Mouse (Mus musculus) CH12.LX (cell line): ENCODE results near the gene Man2a1. TPM values are rescaled to one million over a fixed set of nuclear protein-coding genes. Genes with fewer than 3 reads are reported as not detected.

Experiments used
- DNase-seq: peaks from one replicate; pipeline ENCODE4 v3.0.0-alpha.2; 2013; ENCODE audit errors: extremely low read depth
- H3K27ac ChIP-seq: 2 replicates; pipeline ENCODE4 v1.5.1; 2012; ENCODE audit warnings: low read depth, mild to moderate bottlenecking, control low read depth, moderate library complexity; ENCODE audit not compliant: insufficient read depth
- H3K27me3 ChIP-seq: replicated peaks from 2 replicates; pipeline ENCODE3; 2012; ENCODE audit warnings: inconsistent platforms
- H3K36me3 ChIP-seq, 2 experiments: replicated peaks in 1 of 2; 2 replicates each; pipeline versions ENCODE3 to v1.6.1; 2012; ENCODE audit warnings: inconsistent platforms in 1 of 2, low read length in 1 of 2, mild to moderate bottlenecking in 1 of 2, mixed read lengths in 1 of 2, moderate library complexity in 1 of 2; ENCODE audit not compliant: control insufficient read depth in 1 of 2, insufficient read depth in 1 of 2
- H3K4me1 ChIP-seq, 2 experiments: 2 replicates each; pipeline ENCODE4 v1.6.1; 2012; ENCODE audit warnings: inconsistent platforms in 1 of 2, moderate library complexity in 1 of 2; ENCODE audit not compliant: insufficient read depth in 2 of 2, control insufficient read depth in 1 of 2
- H3K4me2 ChIP-seq: 2 replicates; pipeline ENCODE4 v1.6.1; 2012; ENCODE audit warnings: low read depth, mild to moderate bottlenecking, control low read depth; ENCODE audit not compliant: poor library complexity, insufficient read depth, severe bottlenecking
- H3K4me3 ChIP-seq, 3 experiments: fragments of 150-350 bp in 1 of 3; sonication (generic) in 1 of 3; replicated peaks in 1 of 3; 2 replicates each; pipeline versions ENCODE3 to v1.5.1; 2011 to 2012; ENCODE audit warnings: low read depth in 2 of 3, low read length in 2 of 3, mild to moderate bottlenecking in 2 of 3, moderate library complexity in 2 of 3, control low read depth in 1 of 3, improper control_type of control experiment in 1 of 3, inconsistent platforms in 1 of 3, mixed read lengths in 1 of 3; ENCODE audit not compliant: poor library complexity in 1 of 3
- H3K79me2 ChIP-seq: replicated peaks from 2 replicates; pipeline ENCODE4 v1.6.1; 2012; ENCODE audit warnings: mild to moderate bottlenecking, moderate library complexity; ENCODE audit not compliant: control insufficient read depth, poor library complexity, insufficient read depth, severe bottlenecking; ENCODE audit errors: extremely low read depth
- H3K9ac ChIP-seq: 2 replicates; pipeline ENCODE4 v1.6.1; 2012; ENCODE audit warnings: low read depth, mild to moderate bottlenecking, control low read depth, moderate library complexity; ENCODE audit not compliant: insufficient read depth
- H3K9me3 ChIP-seq: replicated peaks from 2 replicates; pipeline ENCODE3; 2012; ENCODE audit warnings: low read length, inconsistent platforms, mixed read lengths
- CHD2 ChIP-seq: IDR thresholded peaks from 2 replicates; pipeline ENCODE4 v1.6.1; 2011; ENCODE audit warnings: low read length, improper control_type of control experiment
- CTCF ChIP-seq, 2 experiments: IDR thresholded peaks in 1 of 2; conservative IDR thresholded peaks in 1 of 2; 2 replicates each; pipeline ENCODE4 v1.5.1; 2011 to 2012; ENCODE audit warnings: low read depth in 2 of 2, low read length in 2 of 2, improper control_type of control experiment in 1 of 2, inconsistent platforms in 1 of 2, mild to moderate bottlenecking in 1 of 2, moderate library complexity in 1 of 2
- E2F4 ChIP-seq: IDR thresholded peaks from 2 replicates; pipeline ENCODE4 v1.6.1; 2011; ENCODE audit warnings: low read depth, low read length, improper control_type of control experiment; ENCODE audit not compliant: insufficient replicate concordance
- ELF1 ChIP-seq: IDR thresholded peaks from 2 replicates; pipeline ENCODE4 v1.6.1; 2014; ENCODE audit warnings: low read depth, mild to moderate bottlenecking, inconsistent platforms, low read length, improper control_type of control experiment
- GABPA ChIP-seq: IDR thresholded peaks from 2 replicates; pipeline ENCODE4 v1.6.1; 2012; ENCODE audit warnings: low read depth, low read length, improper control_type of control experiment, inconsistent platforms; ENCODE audit not compliant: insufficient replicate concordance
- IRF4 ChIP-seq: IDR thresholded peaks from 2 replicates; pipeline ENCODE4 v1.6.1; 2014; ENCODE audit warnings: low read depth, mild to moderate bottlenecking, inconsistent platforms, low read length, improper control_type of control experiment
- JUN ChIP-seq: IDR thresholded peaks from 2 replicates; pipeline ENCODE4 v1.6.1; 2011; ENCODE audit warnings: low read depth, mild to moderate bottlenecking, low read length, improper control_type of control experiment, moderate library complexity; ENCODE audit not compliant: insufficient read depth
- MAFK ChIP-seq: IDR thresholded peaks from 2 replicates; pipeline ENCODE4 v1.6.1; 2011; ENCODE audit warnings: low read length, improper control_type of control experiment; ENCODE audit not compliant: insufficient replicate concordance
- MAX ChIP-seq: IDR thresholded peaks from 2 replicates; pipeline ENCODE4 v1.6.1; 2011; ENCODE audit warnings: low read length, improper control_type of control experiment
- NELFE ChIP-seq: IDR thresholded peaks from 2 replicates; pipeline ENCODE4 v1.6.1; 2011; ENCODE audit warnings: low read depth, low read length, improper control_type of control experiment
- NRF1 ChIP-seq: IDR thresholded peaks from 2 replicates; pipeline ENCODE4 v1.6.1; 2014; ENCODE audit warnings: low read depth, mild to moderate bottlenecking, inconsistent platforms, low read length, improper control_type of control experiment, moderate library complexity
- PAX5 ChIP-seq: IDR thresholded peaks from 2 replicates; pipeline ENCODE4 v1.6.1; 2012; ENCODE audit warnings: low read length, inconsistent platforms, mixed read lengths
- POLR2A ChIP-seq: IDR thresholded peaks from 2 replicates; pipeline ENCODE4 v1.6.1; 2011; ENCODE audit warnings: low read depth, mild to moderate bottlenecking, improper control_type of control experiment, low read length
- RAD21 ChIP-seq: IDR thresholded peaks from 2 replicates; pipeline ENCODE4 v1.6.1; 2011; ENCODE audit warnings: low read depth, mild to moderate bottlenecking, low read length, improper control_type of control experiment, moderate library complexity
- TCF12 ChIP-seq: IDR thresholded peaks from 2 replicates; pipeline ENCODE4 v1.6.1; 2014; ENCODE audit warnings: low read depth, mild to moderate bottlenecking, inconsistent platforms, low read length, improper control_type of control experiment
- USF1 ChIP-seq: IDR thresholded peaks from 2 replicates; pipeline ENCODE4 v1.6.1; 2014; ENCODE audit warnings: low read depth, mild to moderate bottlenecking, inconsistent platforms, low read length, improper control_type of control experiment
- USF2 ChIP-seq: conservative IDR thresholded peaks from 2 replicates; pipeline ENCODE4 v1.6.1; 2011; ENCODE audit warnings: low read depth, low read length, improper control_type of control experiment
- ZKSCAN1 ChIP-seq: IDR thresholded peaks from 2 replicates; pipeline ENCODE4 v1.6.1; 2012; ENCODE audit warnings: low read depth, inconsistent platforms, low read length, improper control_type of control experiment, borderline replicate concordance
- dilution Hi-C: fragments of 300-500 bp; cut with MboI; formaldehyde crosslinking; loops from 2 replicates; pipeline ENCODE4 v1.14.3; 2020; ENCODE audit warnings: low sequenced_read_pairs; ENCODE audit not compliant: extremely low pct_unique_long_range_greater_than_20kb, extremely low pct_ligation_motif_present
- in situ Hi-C: fragments of 300-500 bp; cut with MboI; formaldehyde crosslinking; loops from 3 replicates; pipeline ENCODE4 v1.14.3; 2019; ENCODE audit warnings: low sequenced_read_pairs, low pct_ligation_motif_present, low pct_unique_long_range_greater_than_20kb, mixed read lengths
- polyA plus RNA-seq: library from polyadenylated mRNA; unstranded; fragments of >175 nt; gene quantifications from 2 replicates; pipeline ENCODE4 v1.2.1, GENCODE M21; 2012; ENCODE audit warnings: low read depth; ENCODE audit not compliant: insufficient read length
- total RNA-seq, 2 experiments: library from RNA; depleted of rRNA; stranded (reverse); fragments of 300-350 nt in 1 of 2; fragments of >200 nt in 1 of 2; gene quantifications; 2 replicates each; pipeline ENCODE4 v1.2.3; 2012 to 2014

Man2a1 gene
- total and polyA plus RNA-seq, 3 experiments, result 7.9 to 15.4 (median 11.9) TPM

DNA sequence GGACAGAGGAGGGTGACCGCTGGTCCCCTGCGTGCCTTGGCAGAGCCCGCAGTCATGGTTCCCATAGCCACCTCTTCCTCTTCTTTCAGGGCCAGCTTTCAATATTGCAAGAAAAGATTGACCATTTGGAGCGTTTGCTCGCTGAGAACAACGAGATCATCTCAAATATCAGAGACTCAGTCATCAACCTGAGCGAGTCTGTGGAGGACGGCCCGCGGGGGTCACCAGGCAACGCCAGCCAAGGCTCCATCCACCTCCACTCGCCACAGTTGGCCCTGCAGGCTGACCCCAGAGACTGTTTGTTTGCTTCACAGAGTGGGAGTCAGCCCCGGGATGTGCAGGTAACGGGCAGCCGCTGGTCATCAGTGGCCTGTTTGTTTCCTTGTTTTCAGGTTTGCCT is 23.9 kb downstream of the Man2a1 start:
- Histone ChIP-seq H3K27ac (no peak overlapping the region), H3K36me3 (peaks cover 11 to 48% of the 10 kb centered on the region in 2 experiments), H3K9ac (no peak overlapping the region), H3K4me2 (no peak overlapping the region), H3K79me2 (no peaks in the 10 kb centered on the region), H3K4me1 (peaks cover 10 to 41% of the 10 kb centered on the region in 2 experiments; a peak in 3 of 4 replicates), H3K4me3 (no peak overlapping the region), H3K9me3 (no peaks in the 10 kb centered on the region), H3K27me3 (no peaks in the 10 kb centered on the region)
- DNase-seq, result no peak
- in situ Hi-C loops (loop anchor here (25.0 kb wide), 1 partner anchor 238 kb away; no protein-coding TSS in a partner anchor), dilution Hi-C loops (no loop called here)
- no peak for TF ChIP-seq MAFK
- no peak for TF ChIP-seq PAX5
- no peak for TF ChIP-seq CTCF (conservative IDR thresholded peaks at IDR 0.05 in 1 of 2, IDR thresholded peaks at IDR 0.05 in 1 of 2; ENCODE audit: low read depth in 2 of 2, low read length in 2 of 2)
- TF ChIP-seq JUN, result no peak
- TF ChIP-seq IRF4, result no peak
- no peak for TF ChIP-seq POLR2A
- no peak for TF ChIP-seq ELF1
- no peak for TF ChIP-seq USF2
- TF ChIP-seq RAD21, result no peak
- TF ChIP-seq USF1, result no peak
- TF ChIP-seq NELFE, result no peak

DNA sequence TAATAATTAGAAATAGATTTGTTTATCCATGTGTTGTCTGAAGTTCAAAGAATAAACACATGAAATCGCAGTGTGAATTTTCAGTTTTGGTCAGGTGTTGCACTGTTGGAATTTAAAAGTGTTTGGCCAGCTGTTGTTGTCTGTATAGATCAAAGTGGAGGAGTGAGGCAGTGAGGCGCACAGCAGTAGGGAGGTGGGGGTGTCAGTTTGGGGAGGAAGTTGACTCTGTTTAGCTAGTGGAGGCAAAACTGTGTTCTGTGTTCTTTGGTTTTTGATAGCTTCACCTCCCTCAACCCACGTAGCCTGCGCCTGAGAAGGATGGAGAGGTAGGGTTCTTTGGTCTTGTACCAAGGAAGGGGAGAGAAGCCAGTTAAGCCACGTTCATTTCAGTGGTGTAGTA is 28.3 kb downstream of the Man2a1 start:
- Histone ChIP-seq H3K4me2 (no peak overlapping the region), H3K9ac (no peak overlapping the region), H3K27me3 (no peaks in the 10 kb centered on the region), H3K9me3 (no peaks in the 10 kb centered on the region), H3K36me3 (peaks cover 11 to 53% of the 10 kb centered on the region in 2 experiments), H3K4me1 (peaks cover 0 to 13% of the 10 kb centered on the region in 2 experiments; a peak in 2 of 4 replicates), H3K27ac (no peak overlapping the region)
- in situ Hi-C loops (no loop called here), dilution Hi-C loops (no loop called here)
- DNase-seq, result no peak
- TF ChIP-seq NRF1 (no peak), E2F4 (no peak), ZKSCAN1 (no peak), JUN (no peak), PAX5 (no peak), CHD2 (no peak), TCF12 (no peak), GABPA (no peak), MAX (no peak)
- TF ChIP-seq, all 38 proteins: peak for 0
- H3K79me2 ChIP-seq, result no peaks in the 10 kb centered on the region
- H3K4me3 ChIP-seq, result no peak overlapping the region
